Mouse (Mus musculus): ENCODE results near the gene Paxx. TPM values are rescaled to one million over a fixed set of nuclear protein-coding genes. Genes with fewer than 3 reads are reported as not detected.

The Paxx gene
- polyA plus RNA-seq, 1 experiment: 196 TPM

DNA sequence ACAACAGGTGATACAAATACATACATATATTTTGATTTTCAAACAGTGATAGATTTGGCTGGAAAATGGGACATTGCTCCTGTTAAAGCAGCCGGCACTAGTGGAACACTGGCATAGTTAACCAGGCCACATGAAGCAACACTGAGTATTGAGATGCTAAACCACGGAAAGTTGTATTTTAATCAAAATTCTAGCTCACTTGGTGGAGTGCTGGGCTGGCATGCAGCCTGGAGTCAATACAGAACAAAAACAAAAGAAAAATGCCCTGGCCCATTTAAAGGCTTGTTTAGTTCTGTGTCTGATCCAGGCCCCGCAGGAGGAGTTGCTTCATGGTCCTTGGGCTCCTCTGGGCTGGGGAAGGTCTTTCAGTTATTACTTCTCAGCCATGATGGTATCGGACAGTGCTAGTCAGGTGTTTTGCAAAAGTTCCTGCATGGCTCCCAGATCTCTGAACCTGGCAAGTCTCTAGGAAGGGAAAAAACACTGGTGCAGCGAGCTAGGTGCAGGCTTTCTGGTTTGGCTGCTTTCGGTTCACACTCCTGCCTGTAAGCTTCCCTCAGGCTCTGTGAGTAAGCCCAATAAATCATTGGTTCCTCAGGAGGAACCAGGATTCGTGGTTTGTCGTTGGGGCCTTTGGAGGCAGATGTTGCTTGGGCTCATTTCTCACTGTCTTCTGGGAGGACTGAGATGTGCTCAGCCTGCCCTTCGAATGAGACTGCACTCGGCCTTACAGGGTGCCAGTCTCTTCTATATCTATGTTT is 18.8 kb upstream of the Paxx start:
- WGBS: 66% methylated on average over 10 of the region's 10 CpGs
- no peak for DNase-seq
- Histone ChIP-seq H3K4me1 (ENCODE audit: control insufficient read depth, insufficient read depth, low read length) (peaks cover 61% of the 10 kb centered on the region), H3K27ac (ENCODE audit: insufficient read depth, low read length) (no peak overlapping the region), H3K4me3 (replicated peaks; ENCODE audit: insufficient read depth, low read depth, low read length) (no peak overlapping the region), H3K27me3 (ENCODE audit: control insufficient read depth, insufficient read depth, low read length) (no peaks in the 10 kb centered on the region)
- no peak for TF ChIP-seq POLR2A (IDR thresholded peaks at IDR 0.05; ENCODE audit: borderline replicate concordance, insufficient read depth, low read length)
- no peak for TF ChIP-seq CTCF (IDR thresholded peaks at IDR 0.05; ENCODE audit: borderline replicate concordance, insufficient read depth, low read depth, low read length)

DNA sequence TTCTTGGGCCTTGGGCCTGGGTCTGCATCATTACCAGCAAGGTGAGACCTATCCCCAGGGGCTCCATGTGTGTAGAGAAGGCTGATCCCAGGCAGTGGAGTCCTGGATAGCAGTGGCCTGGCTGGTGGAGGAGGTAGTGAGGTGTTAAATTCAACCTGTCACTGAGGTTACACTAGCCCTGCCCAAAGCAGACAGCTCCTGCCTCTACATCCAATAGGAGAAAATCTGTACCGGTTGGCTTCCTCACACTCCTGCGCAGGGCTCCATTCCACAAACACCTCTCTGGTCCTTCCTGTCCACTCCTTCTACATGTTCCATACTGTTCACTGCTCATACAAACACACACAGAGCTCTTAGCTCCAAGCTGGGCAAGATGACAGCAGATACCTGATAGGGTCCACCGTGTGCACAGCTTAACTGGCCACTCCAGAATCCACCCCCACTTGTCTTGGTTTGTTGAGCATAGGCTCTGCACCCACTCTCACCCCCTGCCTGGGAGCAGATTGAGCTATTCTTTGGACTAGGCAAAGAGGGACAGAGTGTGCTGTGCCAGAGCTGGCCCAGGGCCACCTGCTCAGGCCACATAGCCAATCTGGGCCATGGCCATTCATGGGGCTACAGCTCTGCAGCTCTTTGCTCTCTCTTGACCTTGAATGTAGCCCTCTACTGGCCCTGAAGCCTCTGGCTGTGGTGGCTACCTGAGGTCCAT is 17.2 kb upstream of the Paxx start:
- Histone ChIP-seq H3K27ac (ENCODE audit: insufficient read depth, low read length) (peak overlapping the region; percentile 98), H3K4me1 (ENCODE audit: control insufficient read depth, insufficient read depth, low read length) (peaks cover 59% of the 10 kb centered on the region), H3K4me3 (replicated peaks; ENCODE audit: insufficient read depth, low read depth, low read length) (no peak overlapping the region), H3K27me3 (ENCODE audit: control insufficient read depth, insufficient read depth, low read length) (no peaks in the 10 kb centered on the region)
- peak; percentile 95 to 98 for DNase-seq
- 8% methylated on average over 3 of the region's 3 CpGs for WGBS
- TF ChIP-seq CTCF (IDR thresholded peaks at IDR 0.05; ENCODE audit: borderline replicate concordance, insufficient read depth, low read depth, low read length) (0 out of 2 replicates have a peak, but pooled peaks have one; percentile 13), POLR2A (IDR thresholded peaks at IDR 0.05; ENCODE audit: borderline replicate concordance, insufficient read depth, low read length) (peak; percentile 29; the same call in 1 of the 2 replicates)

DNA sequence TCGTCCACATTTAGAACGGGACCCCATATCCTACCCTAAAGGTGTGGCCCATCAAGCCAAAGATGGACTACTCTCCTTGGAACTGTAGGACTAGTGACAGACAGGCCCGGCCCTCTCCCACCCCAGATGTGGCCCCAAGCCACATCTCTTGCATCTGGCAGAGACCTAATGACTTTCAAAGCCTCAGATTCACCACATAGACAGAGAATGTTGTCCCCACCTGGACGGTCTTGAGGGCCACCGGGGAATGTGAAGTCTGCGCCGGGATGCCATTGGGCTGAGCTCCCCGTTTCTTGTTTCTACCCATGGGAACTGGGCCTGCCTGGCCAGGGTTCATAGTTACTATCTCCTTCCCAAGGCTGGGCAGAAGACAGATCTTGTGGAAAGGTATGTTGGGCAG is 16.6 kb upstream of the Paxx start:
- TF ChIP-seq POLR2A (IDR thresholded peaks at IDR 0.05; ENCODE audit: borderline replicate concordance, insufficient read depth, low read length) (no peak), CTCF (IDR thresholded peaks at IDR 0.05; ENCODE audit: borderline replicate concordance, insufficient read depth, low read depth, low read length) (no peak)
- no peaks in the 10 kb centered on the region for H3K27me3 ChIP-seq (ENCODE audit: control insufficient read depth, insufficient read depth, low read length)
- DNase-seq: no peak
- WGBS: 68% methylated on average over 8 of the region's 8 CpGs
- no peak overlapping the region for H3K4me3 ChIP-seq (replicated peaks; ENCODE audit: insufficient read depth, low read depth, low read length)
- H3K27ac ChIP-seq (ENCODE audit: insufficient read depth, low read length): peak overlapping the region; percentile 98
- peaks cover 60% of the 10 kb centered on the region for H3K4me1 ChIP-seq (ENCODE audit: control insufficient read depth, insufficient read depth, low read length)

DNA sequence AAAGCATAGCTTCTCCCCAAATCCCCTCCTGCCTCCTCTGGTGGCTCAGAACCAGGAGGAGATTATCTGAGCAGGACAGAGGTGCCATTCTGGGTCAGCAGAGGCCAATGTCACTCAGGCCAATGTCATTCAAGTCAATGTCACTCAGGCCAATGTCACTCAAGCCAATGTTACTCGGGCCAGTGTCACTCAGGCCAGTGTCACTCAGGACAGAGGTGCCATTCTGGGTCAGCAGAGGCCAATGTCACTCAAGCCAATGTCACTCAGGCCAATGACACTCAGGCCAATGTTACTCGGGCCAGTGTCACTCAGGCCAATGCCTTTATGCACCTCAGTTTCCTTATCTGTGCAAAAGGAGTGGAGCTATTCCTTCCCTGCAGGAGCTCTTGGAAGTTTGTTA is 11.7 kb upstream of the Paxx start:
- WGBS: 95% methylated on average over 2 of the region's 2 CpGs
- Histone ChIP-seq H3K4me3 (replicated peaks; ENCODE audit: insufficient read depth, low read depth, low read length) (no peak overlapping the region), H3K4me1 (ENCODE audit: control insufficient read depth, insufficient read depth, low read length) (peaks cover 67% of the 10 kb centered on the region), H3K27ac (ENCODE audit: insufficient read depth, low read length) (no peak overlapping the region), H3K27me3 (ENCODE audit: control insufficient read depth, insufficient read depth, low read length) (no peaks in the 10 kb centered on the region)
- no peak for TF ChIP-seq CTCF (IDR thresholded peaks at IDR 0.05; ENCODE audit: borderline replicate concordance, insufficient read depth, low read depth, low read length)
- TF ChIP-seq POLR2A (IDR thresholded peaks at IDR 0.05; ENCODE audit: borderline replicate concordance, insufficient read depth, low read length): no peak
- DNase-seq: no peak

DNA sequence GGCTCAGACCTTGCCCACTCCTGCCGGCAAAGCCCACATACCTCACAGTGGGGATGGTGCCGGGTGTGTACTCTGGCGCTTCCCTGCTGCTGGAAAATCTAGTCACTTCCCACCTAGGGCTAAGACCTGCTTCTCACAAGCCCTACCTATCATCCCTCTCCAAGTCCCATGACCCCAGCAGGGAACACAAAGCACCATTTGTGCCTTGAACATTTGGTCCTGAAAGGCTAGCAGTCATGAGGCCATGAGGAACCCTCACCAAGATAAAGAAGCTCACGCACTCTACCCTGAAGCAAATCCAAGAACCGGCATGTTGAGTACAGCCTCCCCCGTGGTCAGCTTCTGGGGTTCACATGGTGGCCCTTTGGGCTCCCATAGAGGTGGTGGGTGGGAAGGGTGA is 9.1 kb upstream of the Paxx start, which contains the start of gene Ptgds:
Ptgds (minus strand) TSS at position 78 of the 400 bp plus-strand sequence.
- WGBS: 54% methylated on average over 6 of the region's 6 CpGs
- H3K4me1 ChIP-seq (ENCODE audit: control insufficient read depth, insufficient read depth, low read length): peaks cover 60% of the 10 kb centered on the region
- H3K27me3 ChIP-seq (ENCODE audit: control insufficient read depth, insufficient read depth, low read length): no peaks in the 10 kb centered on the region
- peak within 1 kb of the TSS; percentile 41 for H3K27ac ChIP-seq (ENCODE audit: insufficient read depth, low read length)
- TF ChIP-seq CTCF (IDR thresholded peaks at IDR 0.05; ENCODE audit: borderline replicate concordance, insufficient read depth, low read depth, low read length): no peak
- TF ChIP-seq POLR2A (IDR thresholded peaks at IDR 0.05; ENCODE audit: borderline replicate concordance, insufficient read depth, low read length): no peak
- no peak within 1 kb of the TSS for H3K4me3 ChIP-seq (replicated peaks; ENCODE audit: insufficient read depth, low read depth, low read length)
- no peak for DNase-seq

DNA sequence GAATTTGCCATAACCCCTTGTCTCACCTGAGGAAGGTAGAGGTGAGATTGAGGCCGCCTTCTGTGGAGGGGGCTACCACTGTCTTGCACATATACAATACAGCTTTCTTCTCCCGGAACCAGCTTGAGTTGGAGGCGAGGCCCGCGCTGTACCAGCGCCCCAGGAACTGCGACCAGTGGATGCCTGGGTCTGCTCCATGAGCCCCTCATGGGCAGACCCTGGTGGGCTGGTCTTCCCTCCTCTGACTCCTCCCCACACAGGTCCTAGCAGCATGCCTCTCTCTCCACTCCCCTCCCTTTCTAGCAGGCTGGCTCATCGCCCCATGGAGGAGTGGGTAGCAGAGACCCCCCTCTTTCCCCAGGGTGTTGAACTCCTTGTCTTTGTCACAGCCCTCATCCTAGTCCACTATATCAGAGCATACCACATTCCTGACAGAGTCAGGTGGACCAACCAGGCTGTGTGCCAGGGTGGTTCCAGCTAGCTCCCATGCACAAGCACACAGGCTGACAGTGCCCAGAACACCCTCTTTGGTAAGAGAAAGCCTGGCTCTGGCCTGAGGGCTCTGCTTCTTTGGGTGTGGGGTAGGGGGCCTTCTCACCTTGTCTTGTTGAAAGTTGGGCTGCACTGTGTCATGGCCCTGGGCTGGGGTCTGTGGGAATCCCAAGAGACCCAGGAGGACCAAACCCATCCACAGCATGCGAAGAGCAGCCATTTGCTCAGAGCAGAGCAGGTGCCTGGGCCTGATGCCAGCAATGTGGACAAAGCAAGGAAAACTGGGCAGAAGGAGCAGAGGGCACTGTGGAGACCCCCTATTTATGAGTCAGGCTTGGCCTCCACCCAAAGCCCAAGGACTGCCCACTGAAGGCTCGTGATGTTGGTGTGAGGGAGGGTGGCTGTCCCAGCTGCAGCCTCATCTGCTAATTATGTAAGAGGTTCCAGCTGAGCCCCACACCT is 8.3 kb upstream of the Paxx start:
- 56% methylated on average over 10 of the region's 10 CpGs for WGBS
- DNase-seq: peak; percentile 68 to 72
- Histone ChIP-seq H3K27ac (ENCODE audit: insufficient read depth, low read length) (peak overlapping the region; percentile 41), H3K4me1 (ENCODE audit: control insufficient read depth, insufficient read depth, low read length) (peaks cover 65% of the 10 kb centered on the region), H3K27me3 (ENCODE audit: control insufficient read depth, insufficient read depth, low read length) (no peaks in the 10 kb centered on the region), H3K4me3 (replicated peaks; ENCODE audit: insufficient read depth, low read depth, low read length) (no peak overlapping the region)
- TF ChIP-seq CTCF (IDR thresholded peaks at IDR 0.05; ENCODE audit: borderline replicate concordance, insufficient read depth, low read depth, low read length) (no peak), POLR2A (IDR thresholded peaks at IDR 0.05; ENCODE audit: borderline replicate concordance, insufficient read depth, low read length) (no peak)

DNA sequence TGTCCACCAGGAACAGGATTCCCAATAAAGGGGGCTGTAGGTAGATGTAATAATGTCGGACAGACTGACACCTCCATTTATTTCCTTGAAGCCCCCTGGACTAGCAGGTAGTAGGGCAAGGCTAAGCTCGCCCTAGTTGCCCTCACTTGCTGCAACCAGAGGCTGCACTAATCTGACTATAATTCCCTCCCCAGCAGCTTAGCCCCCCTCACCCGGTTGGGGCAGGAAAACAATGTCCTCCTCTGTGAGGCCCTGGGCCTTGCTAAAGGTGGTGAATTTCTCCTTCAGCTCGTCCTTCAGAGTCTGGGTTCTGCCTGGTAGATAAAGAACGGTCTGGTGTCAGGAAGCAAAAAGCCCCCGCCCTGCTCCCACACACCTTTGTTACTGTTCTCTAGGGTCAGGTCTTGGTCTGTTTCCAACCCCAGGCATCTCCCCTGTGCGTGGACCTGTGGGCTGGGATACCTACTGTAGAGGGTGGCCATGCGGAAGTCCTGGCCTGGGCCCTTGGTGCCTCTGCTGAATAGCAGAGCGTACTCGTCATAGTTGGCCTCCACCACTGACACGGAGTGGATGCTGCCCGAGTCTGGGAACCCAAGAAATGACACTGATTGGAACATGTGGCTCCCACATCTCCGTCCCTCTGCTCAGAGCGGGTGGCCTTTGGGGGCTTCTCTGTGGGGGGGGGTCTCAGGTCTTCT is 6.9 kb upstream of the Paxx start:
- H3K27ac ChIP-seq (ENCODE audit: insufficient read depth, low read length): peak overlapping the region; percentile 11; the same call in 1 of the 2 replicates
- no peak for TF ChIP-seq CTCF (IDR thresholded peaks at IDR 0.05; ENCODE audit: borderline replicate concordance, insufficient read depth, low read depth, low read length)
- TF ChIP-seq POLR2A (IDR thresholded peaks at IDR 0.05; ENCODE audit: borderline replicate concordance, insufficient read depth, low read length): no peak
- WGBS: 75% methylated on average over 14 of the region's 14 CpGs
- H3K4me1 ChIP-seq (ENCODE audit: control insufficient read depth, insufficient read depth, low read length): peaks cover 64% of the 10 kb centered on the region
- H3K4me3 ChIP-seq (replicated peaks; ENCODE audit: insufficient read depth, low read depth, low read length): no peak overlapping the region
- H3K27me3 ChIP-seq (ENCODE audit: control insufficient read depth, insufficient read depth, low read length): no peaks in the 10 kb centered on the region
- no peak for DNase-seq

Data from cerebellum, adult 2 months (tissue).